Mouse (Mus musculus) forebrain, postnatal 0 days (tissue): Measurements from ENCODE around the gene Ola1. TPM values are rescaled to one million over a fixed set of nuclear protein-coding genes. Genes with fewer than 3 reads are reported as not detected.
A peak's percentile ranks its signal among the peaks of the same experiment; 100 is the strongest.

ENCODE experiments used
- ATAC-seq: fragments of 200-750 bp; cut with Nextera tagmentation; 2 replicates; pipeline ENCODE4 v1.8.0; 2017; ENCODE audit warnings: mild to moderate bottlenecking, moderate library complexity
- DNase-seq: peaks from one replicate; pipeline ENCODE4 v3.0.0-alpha.2; 2015
- H3K27ac ChIP-seq: fragments of 300-500 bp; sonication (generic); 2 replicates; pipeline ENCODE4 v1.5.1; 2014; ENCODE audit warnings: low read depth, mild to moderate bottlenecking, antibody characterized with exemption, low read length, moderate library complexity, mixed read lengths
- H3K27me3 ChIP-seq: fragments of 300-500 bp; sonication (generic); 2 replicates; pipeline ENCODE4 v1.6.1; 2014; ENCODE audit warnings: mild to moderate bottlenecking, low read length, mixed read lengths; ENCODE audit not compliant: insufficient read depth
- H3K36me3 ChIP-seq: fragments of 300-500 bp; sonication (generic); 2 replicates; pipeline ENCODE4 v1.6.1; 2014; ENCODE audit warnings: mild to moderate bottlenecking, moderate library complexity; ENCODE audit not compliant: insufficient read depth
- H3K4me1 ChIP-seq: fragments of 300-500 bp; sonication (generic); 2 replicates; pipeline ENCODE4 v1.6.1; 2014; ENCODE audit warnings: antibody characterized with exemption; ENCODE audit not compliant: insufficient read depth
- H3K4me2 ChIP-seq: fragments of 300-500 bp; sonication (generic); 2 replicates; pipeline ENCODE4 v1.6.1; 2014; ENCODE audit warnings: low read depth, mild to moderate bottlenecking, moderate library complexity
- H3K4me3 ChIP-seq: fragments of 300-500 bp; sonication (generic); 2 replicates; pipeline ENCODE4 v1.5.1; 2014; ENCODE audit warnings: low read depth, low read length, mixed read lengths
- H3K9ac ChIP-seq: fragments of 300-500 bp; sonication (generic); 2 replicates; pipeline ENCODE4 v1.6.1; 2014; ENCODE audit warnings: mild to moderate bottlenecking
- H3K9me3 ChIP-seq: fragments of 300-500 bp; sonication (generic); 2 replicates; pipeline ENCODE4 v1.6.1; 2016; ENCODE audit warnings: low read length
- CTCF ChIP-seq: sonication (generic); IDR thresholded peaks from 2 replicates; pipeline ENCODE4 v1.5.1; 2016; ENCODE audit warnings: antibody characterized with exemption, control low read depth, low read depth
- WGBS: fragments of 180-500 bp; shearing (Covaris S2); extraction: QIAGEN DNeasy Blood & Tissue Kit; methylation state at CpG from one replicate; pipeline ENCODE4 v1.1.7; 2014; 5-methylcytosine and 5-hydroxymethylcytosine counted together
- polyA plus RNA-seq: library from polyadenylated mRNA; unstranded; fragments of >200 nt; fragmentation: Nextera tagmentation; extraction: Ambion mirVana; gene quantifications from 2 replicates; pipeline ENCODE4 v1.2.1, GENCODE M21; 2015
- total RNA-seq: library from RNA; depleted of rRNA; stranded (reverse); fragments of >200 nt; gene quantifications from 2 replicates; pipeline ENCODE4 v1.2.3, GENCODE M21; 2014

The Ola1 gene
- total and polyA plus RNA-seq, 2 experiments from 2014 or later: 68.4 to 97.2 TPM

DNA sequence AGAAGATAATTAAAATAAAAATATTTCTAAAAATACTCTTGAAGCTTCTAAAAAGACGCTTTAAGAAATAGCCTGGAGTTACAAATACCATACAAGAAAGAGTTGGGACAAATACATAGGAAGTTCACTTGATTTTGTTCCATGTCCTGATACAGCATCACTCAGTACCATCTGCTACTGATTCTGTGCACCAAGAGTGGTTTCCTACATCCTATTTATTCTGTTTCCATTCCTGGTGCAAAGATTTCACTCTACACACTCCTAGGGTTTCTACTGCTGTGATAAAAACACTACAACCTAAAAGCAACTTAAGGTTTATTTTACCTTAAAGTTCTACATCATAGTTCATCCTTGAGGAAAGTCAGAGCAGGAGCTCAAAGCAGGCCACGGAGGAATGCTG lies 99.9 kb downstream of the Ola1 start:
- ATAC-seq: no peak
- WGBS: 81% methylated on average over 2 of the region's 2 CpGs

DNA sequence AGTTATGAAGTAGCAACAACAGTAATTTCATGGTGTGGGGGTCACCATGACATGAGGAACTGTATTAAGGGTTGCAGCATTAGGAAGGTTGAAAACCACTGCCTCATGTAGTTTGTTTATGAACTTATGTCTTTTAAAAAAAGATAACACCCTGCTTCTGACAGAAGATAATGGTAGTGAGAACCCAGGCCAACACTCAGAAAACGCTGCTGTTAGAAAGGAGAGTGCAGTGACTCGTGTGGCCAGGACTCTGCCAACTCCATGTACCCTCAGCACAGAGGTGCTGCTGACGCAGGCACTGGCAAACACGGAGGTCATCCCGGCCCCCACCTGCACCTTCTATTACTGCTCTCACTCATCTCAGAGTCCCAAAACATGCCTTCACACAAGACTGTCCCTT lies 111.6 kb downstream of the Ola1 start:
- Histone ChIP-seq H3K4me1 (no peaks in the 10 kb centered on the region), H3K4me2 (no peak overlapping the region), H3K4me3 (no peak overlapping the region), H3K27ac (no peak overlapping the region), H3K9ac (no peak overlapping the region), H3K36me3 (no peaks in the 10 kb centered on the region), H3K9me3 (no peaks in the 10 kb centered on the region), H3K27me3 (no peaks in the 10 kb centered on the region)
- no peak for TF ChIP-seq CTCF
- 89% methylated on average over 5 of the region's 5 CpGs for WGBS
- ATAC-seq (no peak), DNase-seq (no peak)

More for the DNA sequence above, 99.9 kb downstream of the Ola1 start:
- Histone ChIP-seq H3K9me3 (no peaks in the 10 kb centered on the region), H3K4me2 (no peak overlapping the region), H3K4me1 (peaks cover 4% of the 10 kb centered on the region; the same call in 1 of the 2 replicates), H3K9ac (no peak overlapping the region), H3K36me3 (no peaks in the 10 kb centered on the region), H3K27ac (no peak overlapping the region), H3K4me3 (no peak overlapping the region), H3K27me3 (no peaks in the 10 kb centered on the region)
- TF ChIP-seq CTCF: no peak
- DNase-seq: no peak

DNA sequence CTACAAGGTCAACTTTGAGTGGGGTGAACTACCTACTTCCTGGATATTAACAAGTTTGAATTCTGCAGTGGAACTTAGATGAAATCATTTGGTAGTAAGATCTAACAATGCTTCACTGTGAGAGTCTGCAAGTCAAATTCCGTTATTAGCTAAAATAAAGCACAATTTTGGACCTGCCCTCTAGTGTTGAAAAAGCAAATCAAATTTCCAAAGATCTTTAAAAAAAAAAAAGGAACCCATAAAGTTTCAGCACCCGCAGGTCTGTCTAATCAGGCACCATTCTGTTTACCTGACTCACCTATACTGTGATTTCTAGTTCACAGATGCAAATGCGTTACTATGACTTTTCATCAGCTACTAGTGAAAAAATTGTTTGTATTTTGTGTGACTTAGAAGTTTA lies 122.2 kb downstream of the Ola1 start:
- H3K4me3 ChIP-seq: no peak overlapping the region
- H3K9ac ChIP-seq: no peak overlapping the region
- H3K27me3 ChIP-seq: no peaks in the 10 kb centered on the region
- H3K9me3 ChIP-seq: no peaks in the 10 kb centered on the region
- H3K4me1 ChIP-seq: peaks cover 4% of the 10 kb centered on the region; the same call in 1 of the 2 replicates
- no peak overlapping the region for H3K4me2 ChIP-seq
- 76% methylated on average over 3 of the region's 3 CpGs for WGBS
- peak; percentile 28 for TF ChIP-seq CTCF
- DNase-seq (no peak), ATAC-seq (no peak)
- H3K27ac ChIP-seq: no peak overlapping the region
- H3K36me3 ChIP-seq: no peaks in the 10 kb centered on the region

DNA sequence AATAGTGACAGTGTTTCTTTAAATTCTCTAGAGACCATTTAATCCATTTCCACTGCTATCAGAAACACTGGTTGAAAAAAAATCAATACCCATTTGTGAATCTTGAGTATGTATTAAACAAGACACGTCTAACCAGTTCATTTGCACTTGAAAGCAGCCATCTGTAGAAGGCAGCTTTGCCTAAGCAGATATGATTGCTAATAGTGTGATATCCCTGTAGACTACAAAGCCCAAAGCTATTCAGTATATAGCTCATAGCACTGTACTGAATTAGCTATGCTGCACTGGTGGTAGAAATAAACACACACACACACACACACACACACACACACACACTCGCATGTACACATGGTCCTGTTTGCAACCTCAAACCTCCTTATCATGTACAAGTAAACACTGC lies 123.4 kb downstream of the Ola1 start:
- Histone ChIP-seq H3K9me3 (no peaks in the 10 kb centered on the region), H3K27ac (no peak overlapping the region), H3K4me2 (no peak overlapping the region), H3K27me3 (no peaks in the 10 kb centered on the region), H3K36me3 (no peaks in the 10 kb centered on the region), H3K9ac (no peak overlapping the region), H3K4me3 (no peak overlapping the region), H3K4me1 (peaks cover 4% of the 10 kb centered on the region; the same call in 1 of the 2 replicates)
- ATAC-seq (no peak), DNase-seq (no peak)
- TF ChIP-seq CTCF: no peak
- 36% methylated on average over 2 of the region's 2 CpGs for WGBS

- no peak overlapping the region for H3K4me2 ChIP-seq
- no peak for ATAC-seq
- no peak for TF ChIP-seq CTCF
- no peak overlapping the region for H3K9ac ChIP-seq
- H3K27ac ChIP-seq: no peak overlapping the region
- no peak overlapping the region for H3K4me3 ChIP-seq
- no peaks in the 10 kb centered on the region for H3K36me3 ChIP-seq
- H3K9me3 ChIP-seq: no peaks in the 10 kb centered on the region
- no peaks in the 10 kb centered on the region for H3K27me3 ChIP-seq
- 0 out of 2 replicates have a peak, but pooled peaks cover 1% of the 10 kb centered on the region for H3K4me1 ChIP-seq
- 40% methylated on average over 6 of the region's 6 CpGs for WGBS
- no peak for DNase-seq
Measured at GRCm38 (mm10) chr2:73093032-73093431, 125.7 kb downstream of the Ola1 start.

DNA sequence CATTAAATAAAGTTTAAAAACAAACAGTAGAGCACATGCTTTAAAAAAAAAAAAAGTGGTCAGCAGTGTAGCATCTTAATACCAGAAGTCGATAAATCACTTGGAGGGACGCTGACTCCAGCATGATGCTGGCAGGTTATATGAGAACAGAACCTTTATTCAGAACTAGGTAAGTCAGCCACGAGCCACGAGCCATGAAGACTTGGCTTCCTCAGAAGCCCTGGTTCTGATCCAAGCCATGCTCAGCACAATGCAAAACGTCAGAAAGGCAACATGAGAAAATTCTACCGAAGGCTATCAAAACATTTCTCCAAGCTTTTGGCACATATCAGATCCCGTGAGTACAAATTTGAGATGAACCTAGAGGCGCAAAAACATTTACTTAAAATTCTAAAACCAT lies 127.4 kb downstream of the Ola1 start:
- no peak for TF ChIP-seq CTCF
- ATAC-seq: no peak

DNA sequence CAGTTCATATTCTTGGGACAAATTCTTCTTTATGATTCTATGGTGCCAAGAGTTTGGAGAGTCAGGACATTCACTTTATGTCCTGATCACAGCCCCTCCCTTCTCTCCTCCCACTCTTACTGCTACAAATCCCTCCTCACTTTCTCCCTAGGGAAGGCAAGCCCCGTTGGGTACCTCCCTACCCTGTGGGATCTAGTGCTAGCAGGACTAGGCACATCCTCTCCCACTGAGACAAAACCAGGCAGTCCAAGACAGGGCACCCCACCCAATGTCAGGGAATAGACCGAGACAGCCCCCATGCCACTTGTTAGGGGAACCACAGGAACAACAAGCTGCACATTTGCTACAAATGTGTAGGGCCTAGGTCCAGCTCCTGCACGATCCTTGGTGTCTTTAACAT lies 131.1 kb downstream of the Ola1 start:
- no peaks in the 10 kb centered on the region for H3K36me3 ChIP-seq
- WGBS: 70% methylated on average over 3 of the region's 3 CpGs
- 0 out of 2 replicates have a peak, but pooled peaks cover 10% of the 10 kb centered on the region for H3K4me1 ChIP-seq
- H3K27ac ChIP-seq: no peak overlapping the region
- no peaks in the 10 kb centered on the region for H3K9me3 ChIP-seq
- no peak overlapping the region for H3K9ac ChIP-seq
- H3K4me2 ChIP-seq: no peak overlapping the region
- no peak overlapping the region for H3K4me3 ChIP-seq
- DNase-seq: no peak
- no peak for ATAC-seq
- TF ChIP-seq CTCF: no peak
- H3K27me3 ChIP-seq: no peaks in the 10 kb centered on the region

More for the DNA sequence above, 127.4 kb downstream of the Ola1 start:
- H3K36me3 ChIP-seq: no peaks in the 10 kb centered on the region
- no peaks in the 10 kb centered on the region for H3K27me3 ChIP-seq
- no peak for DNase-seq
- 0 out of 2 replicates have a peak, but pooled peaks cover 2% of the 10 kb centered on the region for H3K4me1 ChIP-seq
- 64% methylated on average over 8 of the region's 8 CpGs for WGBS
- no peaks in the 10 kb centered on the region for H3K9me3 ChIP-seq
- no peak overlapping the region for H3K27ac ChIP-seq
- H3K4me2 ChIP-seq: no peak overlapping the region
- H3K4me3 ChIP-seq: no peak overlapping the region
- H3K9ac ChIP-seq: no peak overlapping the region
